In genomic region chr15:30780977-30781376, GRCm38 (mm10) we compare ENCODE assay signal across 21 mouse cellular contexts.
DNase-seq lines count a peak whose midpoint lies in the region; ATAC-seq lines count a peak whose summit lies in the region.
"Had no signal": no experiment of that assay in that cellular context is flagged by ENCODE, and none has a peak within 500 bp of the region (broad histone marks: within the 10 kb centered on the region; RNA-seq: fewer than 3 reads in every experiment).

No protein-coding gene starts in this region.

- H3K36me3 ChIP-seq in forebrain, embryonic 16.5 days (ENCODE audit: control insufficient read depth, insufficient read depth) = no peaks in the 10 kb centered on the region
- H3K36me3 ChIP-seq in forebrain, embryonic 11.5 days (ENCODE audit: control insufficient read depth, insufficient read depth, low read length) = no peaks in the 10 kb centered on the region
- no peaks in the 10 kb centered on the region for H3K36me3 ChIP-seq in neural tube, embryonic 11.5 days (ENCODE audit: control insufficient read depth, insufficient read depth, low read length)
- no peaks in the 10 kb centered on the region for H3K36me3 ChIP-seq in hindbrain, embryonic 14.5 days (replicated peaks; ENCODE audit: control insufficient read depth, insufficient read depth)
- H3K36me3 ChIP-seq: heart, embryonic 10.5 days; hindbrain, embryonic 15.5 days; lung, embryonic 15.5 days; stomach, embryonic 15.5 days had no signal

- no peak overlapping the region for H3K4me3 ChIP-seq in forebrain, embryonic 16.5 days (replicated peaks; ENCODE audit: low read length)
- H3K4me3 ChIP-seq in forebrain, embryonic 11.5 days (ENCODE audit: low read depth, low read length) = no peak overlapping the region
- H3K4me3 ChIP-seq in neural tube, embryonic 11.5 days (ENCODE audit: low read depth, low read length) = no peak overlapping the region
- H3K4me3 ChIP-seq in hindbrain, embryonic 14.5 days (replicated peaks; ENCODE audit: low read length) = no peak overlapping the region
- H3K4me3 ChIP-seq: heart, embryonic 10.5 days; hindbrain, embryonic 15.5 days; lung, embryonic 15.5 days; stomach, embryonic 15.5 days had no signal

- H3K4me2 ChIP-seq in forebrain, embryonic 16.5 days (ENCODE audit: low read length) = no peak overlapping the region
- H3K4me2 ChIP-seq in forebrain, embryonic 11.5 days (ENCODE audit: low read depth, low read length, severe bottlenecking) = no peak overlapping the region
- H3K4me2 ChIP-seq in neural tube, embryonic 11.5 days (ENCODE audit: low read depth) = no peak overlapping the region
- H3K4me2 ChIP-seq in hindbrain, embryonic 14.5 days (replicated peaks) = no peak overlapping the region
- H3K4me2 ChIP-seq: hindbrain, embryonic 15.5 days; lung, embryonic 15.5 days; stomach, embryonic 15.5 days had no signal

- H3K9me3 ChIP-seq in forebrain, embryonic 16.5 days (ENCODE audit: control insufficient read depth, low read length) = no peaks in the 10 kb centered on the region
- no peaks in the 10 kb centered on the region for H3K9me3 ChIP-seq in forebrain, embryonic 11.5 days (ENCODE audit: control insufficient read depth, low read length)
- H3K9me3 ChIP-seq in neural tube, embryonic 11.5 days (ENCODE audit: control insufficient read depth, low read length) = no peaks in the 10 kb centered on the region
- no peaks in the 10 kb centered on the region for H3K9me3 ChIP-seq in hindbrain, embryonic 14.5 days (ENCODE audit: control insufficient read depth, low read length)
- H3K9me3 ChIP-seq: heart, embryonic 10.5 days; hindbrain, embryonic 15.5 days; lung, embryonic 15.5 days; stomach, embryonic 15.5 days had no signal

- DNase-seq in forebrain, embryonic 11.5 days (ENCODE audit: low spot score) = no peak
- no peak for DNase-seq in neural tube, embryonic 11.5 days (ENCODE audit: low spot score)
- no peak for DNase-seq in neural tube, embryonic 10.5 days (ENCODE audit: extremely low spot score, low spot score)
- DNase-seq in hindbrain, embryonic 14.5 days (ENCODE audit: low spot score) = no peak
- no peak for DNase-seq in cerebellum, adult 11-12 months
- no peak for DNase-seq in cerebellum, postnatal 14 days
- DNase-seq: adrenal gland, postnatal 25 days; B cell, adult 2 months; cerebellum, adult 18-20 months; forebrain, postnatal 0 days; gastrocnemius, postnatal 36 days; kidney, adult 11 months; lung, postnatal 4 days; retina, postnatal 1 day had no signal

- no peak overlapping the region for H3K9ac ChIP-seq in forebrain, embryonic 16.5 days (replicated peaks; ENCODE audit: low read depth, low read length)
- no peak overlapping the region for H3K9ac ChIP-seq in forebrain, embryonic 11.5 days (ENCODE audit: low read length)
- no peak overlapping the region for H3K9ac ChIP-seq in neural tube, embryonic 11.5 days (ENCODE audit: low read length)
- H3K9ac ChIP-seq in hindbrain, embryonic 14.5 days = no peak overlapping the region
- H3K9ac ChIP-seq: forebrain, postnatal 0 days; hindbrain, embryonic 15.5 days; liver, embryonic 14.5 days; lung, embryonic 15.5 days; stomach, embryonic 15.5 days had no signal

- H3K4me1 ChIP-seq in forebrain, embryonic 16.5 days (replicated peaks; ENCODE audit: control insufficient read depth, insufficient read depth, low read length) = no peaks in the 10 kb centered on the region; the same call in 1 of the 2 replicates
- no peaks in the 10 kb centered on the region for H3K4me1 ChIP-seq in forebrain, embryonic 11.5 days (replicated peaks; ENCODE audit: control insufficient read depth, insufficient read depth, low read length)
- H3K4me1 ChIP-seq in neural tube, embryonic 11.5 days (ENCODE audit: control insufficient read depth, insufficient read depth, low read length) = 0 out of 2 replicates have a peak, but pooled peaks cover 5% of the 10 kb centered on the region
- no peaks in the 10 kb centered on the region for H3K4me1 ChIP-seq in hindbrain, embryonic 14.5 days (replicated peaks; ENCODE audit: control insufficient read depth, insufficient read depth, low read length)
- H3K4me1 ChIP-seq: heart, embryonic 10.5 days; lung, embryonic 15.5 days; stomach, embryonic 15.5 days had no signal

- ATAC-seq in forebrain, embryonic 16.5 days = peak; percentile 49
- no peak for ATAC-seq in forebrain, embryonic 11.5 days (replicated peaks; ENCODE audit: low FRiP score)
- ATAC-seq in neural tube, embryonic 11.5 days (ENCODE audit: insufficient read depth, low FRiP score, low TSS enrichment) = peak; percentile 70
- peak; percentile 57; the same call in 1 of the 2 replicates for ATAC-seq in hindbrain, embryonic 14.5 days (ENCODE audit: low FRiP score)
- ATAC-seq: forebrain, postnatal 0 days had no signal

- no peak overlapping the region for H3K27ac ChIP-seq in forebrain, embryonic 16.5 days (ENCODE audit: low read length)
- H3K27ac ChIP-seq in forebrain, embryonic 11.5 days (ENCODE audit: low read depth, low read length) = no peak overlapping the region
- H3K27ac ChIP-seq in neural tube, embryonic 11.5 days (ENCODE audit: low read depth, low read length) = no peak overlapping the region
- no peak overlapping the region for H3K27ac ChIP-seq in hindbrain, embryonic 14.5 days
- H3K27ac ChIP-seq: heart, embryonic 10.5 days; hindbrain, embryonic 15.5 days; kidney, postnatal 0 days; liver, embryonic 14.5 days; lung, embryonic 15.5 days; stomach, embryonic 15.5 days had no signal

- H3K27me3 ChIP-seq in forebrain, embryonic 16.5 days (replicated peaks; ENCODE audit: control insufficient read depth, insufficient read depth, low read length) = no peaks in the 10 kb centered on the region
- H3K27me3 ChIP-seq in forebrain, embryonic 11.5 days (ENCODE audit: control insufficient read depth, insufficient read depth, low read length) = no peaks in the 10 kb centered on the region
- no peaks in the 10 kb centered on the region for H3K27me3 ChIP-seq in neural tube, embryonic 11.5 days (ENCODE audit: control insufficient read depth, insufficient read depth, low read length)
- H3K27me3 ChIP-seq in hindbrain, embryonic 14.5 days (ENCODE audit: control insufficient read depth, insufficient read depth, low read length) = no peaks in the 10 kb centered on the region
- H3K27me3 ChIP-seq: hindbrain, embryonic 15.5 days; lung, embryonic 15.5 days; stomach, embryonic 15.5 days had no signal
